In the genomic region with DNA sequence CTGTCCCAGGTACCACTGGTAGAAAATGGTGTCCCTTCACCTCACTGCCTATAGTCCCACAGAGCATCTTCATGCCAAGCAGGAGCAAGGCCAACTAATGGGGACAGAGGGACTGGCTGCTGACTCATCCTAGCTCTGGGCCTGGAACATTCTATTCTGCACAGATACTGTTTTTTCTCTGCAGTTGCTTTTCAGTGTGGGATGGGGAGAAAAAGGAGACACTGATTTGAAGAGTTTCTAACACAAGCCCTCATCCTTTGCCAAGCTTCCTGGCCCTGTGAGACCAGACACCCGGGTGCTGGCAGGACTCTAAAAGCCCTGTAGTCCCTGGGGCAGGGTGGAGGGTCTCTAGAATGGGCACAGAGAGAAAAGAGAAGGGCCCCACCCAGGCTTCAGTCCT, we compare ENCODE assay signal across 10 mouse cellular contexts.
DNase-seq lines count a peak whose midpoint lies in the region; TF ChIP-seq lines count a peak whose summit lies in the region.
"Had no signal": no experiment of that assay in that cellular context is flagged by ENCODE, and none has a peak within 500 bp of the region (broad histone marks: within the 10 kb centered on the region; RNA-seq: fewer than 3 reads in every experiment).

No protein-coding gene starts in this region.

- H3K27me3 ChIP-seq in testis, adult 2 months (ENCODE audit: control insufficient read depth, insufficient read depth, low read length) = no peaks in the 10 kb centered on the region
- H3K27me3 ChIP-seq: lung, embryonic 15.5 days had no signal

- peak overlapping the region; percentile 87 for H3K27ac ChIP-seq in layer of hippocampus, adult 2 months
- peak overlapping the region; percentile 18; the same call in 1 of the 2 replicates for H3K27ac ChIP-seq in testis, adult 2 months (ENCODE audit: control insufficient read depth, insufficient read depth, low read depth, low read length)
- H3K27ac ChIP-seq: lung, embryonic 15.5 days had no signal

- no peak for TF ChIP-seq POLR2A in testis, adult 2 months (IDR thresholded peaks at IDR 0.05; ENCODE audit: control insufficient read depth, low read depth, low read length)

- no peaks in the 10 kb centered on the region for H3K36me3 ChIP-seq in testis, adult 2 months (ENCODE audit: control insufficient read depth, insufficient read depth, low read length)

- DNase-seq in frontal cortex, adult 2 months (ENCODE audit: extremely low spot score in 1 of 2, low spot score in 1 of 2) = peak; percentile 33 to 61
- no peak for DNase-seq in frontal cortex, postnatal 14 days (ENCODE audit: low spot score in 2 of 2)
- DNase-seq in layer of hippocampus, adult 2 months (ENCODE audit: low spot score in 2 of 2) = peak; percentile 51 to 56
- no peak for DNase-seq in layer of hippocampus, postnatal 25 days (ENCODE audit: extremely low spot score in 1 of 2, low spot score in 1 of 2)
- no peak for DNase-seq in testis, postnatal 14 days (ENCODE audit: low spot score)
- DNase-seq in telencephalon, adult 2 months (ENCODE audit: low read depth, low spot score) = peak; percentile 58
- DNase-seq in kidney, postnatal 14 days = no peak
- DNase-seq: layer of hippocampus, postnatal 36 days had no signal

- H3K4me1 ChIP-seq in testis, adult 2 months (ENCODE audit: control insufficient read depth, insufficient read depth, low read length) = peaks cover 12% of the 10 kb centered on the region

- no peak for TF ChIP-seq CTCF in layer of hippocampus, adult 2 months (conservative IDR thresholded peaks at IDR 0.05)
- TF ChIP-seq CTCF in testis, adult 2 months (IDR thresholded peaks at IDR 0.05; ENCODE audit: control insufficient read depth, insufficient read depth, insufficient replicate concordance, low read depth, low read length) = no peak

- H3K4me3 ChIP-seq in layer of hippocampus, adult 2 months = no peak overlapping the region
- no peak overlapping the region for H3K4me3 ChIP-seq in testis, adult 2 months (ENCODE audit: control insufficient read depth, low read depth, low read length)
- H3K4me3 ChIP-seq: lung, embryonic 15.5 days had no signal

Comparison
In these comparisons a context has a peak if more than half of its experiments do, and no peak if none do; other contexts are left out.
1. DNase-seq: peak in frontal cortex, adult 2 months (2 of 2), layer of hippocampus, adult 2 months (2 of 2) and telencephalon, adult 2 months (single experiment); none in frontal cortex, postnatal 14 days (0 of 2), layer of hippocampus, postnatal 25 days (0 of 2), testis, postnatal 14 days (single experiment) and kidney, postnatal 14 days (single experiment).